Mouse (Mus musculus) kidney, adult 8-10 months (tissue): ENCODE results near the gene Tmem132d.

Experiments used
- DNase-seq, 2 experiments: peaks; one replicate each; pipeline ENCODE4 v3.0.0; 2022

The Tmem132d gene

DNA sequence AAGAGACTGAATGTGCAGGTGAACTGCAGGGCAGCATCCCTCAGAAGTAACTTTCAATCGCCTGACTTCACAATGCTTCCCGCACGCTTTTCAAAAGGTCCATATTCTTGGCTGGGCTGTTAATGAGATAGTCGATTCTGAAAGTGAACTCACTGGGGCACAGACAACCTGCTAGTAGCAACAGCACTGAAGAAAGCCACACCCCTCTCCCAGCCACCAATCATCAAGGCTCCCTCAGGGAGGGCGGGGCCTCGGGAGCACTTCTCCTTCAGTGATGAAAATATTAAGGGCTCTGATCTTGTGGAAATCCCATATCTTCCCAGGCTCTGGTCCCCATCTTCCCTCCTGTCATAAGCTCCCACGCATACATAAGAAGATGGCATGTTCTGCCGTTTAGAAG lies 27.8 kb downstream of the Tmem132d start:
- no peak for DNase-seq

DNA sequence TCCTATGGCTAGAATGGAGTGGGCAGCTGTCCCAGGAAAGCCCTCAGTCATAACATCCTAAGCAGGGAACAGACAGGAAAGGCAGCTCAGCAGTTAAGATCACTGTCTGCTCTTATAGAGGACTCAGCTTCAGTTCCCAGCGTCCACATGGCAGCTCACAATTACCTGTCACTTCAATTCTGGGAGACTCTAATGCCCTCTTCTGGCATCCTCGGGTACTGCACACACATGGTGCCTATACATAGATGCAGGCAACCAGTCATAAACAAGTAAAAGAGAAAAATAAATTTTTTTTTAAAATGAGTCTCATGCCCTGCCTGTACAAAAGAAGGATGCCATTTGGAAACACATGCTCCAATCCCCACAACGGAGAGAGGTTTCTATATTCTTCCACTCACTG lies 28.7 kb downstream of the Tmem132d start:
- no peak for DNase-seq

DNA sequence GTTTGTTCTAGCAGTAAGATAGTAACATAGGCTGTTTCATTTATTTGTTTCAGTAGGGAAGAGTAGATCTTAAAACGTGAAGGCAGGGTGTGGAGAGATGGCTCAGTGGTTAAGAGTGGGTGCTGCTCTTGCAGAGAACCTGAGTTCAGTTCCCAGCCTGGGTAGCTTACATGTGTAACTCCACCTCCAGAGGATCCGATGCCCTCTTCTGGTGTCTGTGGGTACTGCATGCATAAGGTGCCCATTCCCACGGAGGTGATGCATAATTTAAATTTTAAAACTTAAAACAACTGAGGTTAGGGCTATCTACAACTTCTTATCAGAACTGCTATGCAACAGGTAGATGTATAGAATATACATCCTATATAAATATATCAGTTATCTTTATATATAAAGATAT lies 40.5 kb downstream of the Tmem132d start:
- peak in 1 of 2 experiments; percentile 6 for DNase-seq

- DNase-seq, result no peak
Measured at GRCm38 (mm10) chr5:128389665-128390064, 43.2 kb downstream of the Tmem132d start.

GRCm38 (mm10) chr5:128388358-128389141 lies 44.3 kb downstream of the Tmem132d start:
- no peak for DNase-seq

DNA sequence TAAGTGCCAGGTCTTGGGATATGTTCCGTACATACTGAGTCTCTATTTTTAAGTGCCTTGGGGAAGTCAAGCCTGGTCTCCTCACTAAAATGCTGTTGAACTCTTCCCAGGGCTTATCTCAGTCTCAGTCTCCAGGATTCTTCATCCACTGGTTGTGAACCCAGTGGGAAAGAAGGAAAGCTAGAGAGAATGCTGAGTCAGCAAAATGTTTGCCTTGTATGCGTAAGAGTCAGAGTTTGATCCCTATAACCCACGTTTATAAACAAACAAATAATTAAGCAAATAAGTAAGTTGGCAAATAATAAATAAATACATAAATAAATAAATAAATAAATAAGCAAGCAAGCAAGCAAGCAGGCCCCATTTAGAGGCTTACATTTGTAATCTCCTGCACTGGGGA lies 63.1 kb downstream of the Tmem132d start:
- DNase-seq, result no peak

DNA sequence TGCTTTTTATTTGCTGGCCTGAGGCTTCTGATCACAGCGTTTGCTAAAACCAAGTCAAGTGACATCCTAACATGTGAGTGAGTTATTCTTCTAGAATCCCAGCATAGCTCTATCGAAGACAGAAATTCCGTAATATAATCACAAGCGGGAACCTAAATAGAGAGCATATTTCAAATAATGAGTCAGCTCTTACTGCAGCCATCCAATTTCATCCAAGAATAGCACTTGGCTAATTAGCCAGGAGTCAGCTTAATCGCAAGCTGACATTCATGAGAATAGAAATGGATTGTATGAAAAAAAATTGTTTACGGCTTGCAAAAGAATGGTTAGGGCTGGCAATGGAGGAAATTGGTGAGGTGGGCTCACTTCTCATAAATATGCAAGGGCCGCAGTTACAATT lies 63.8 kb downstream of the Tmem132d start:
- no peak for DNase-seq

- DNase-seq, result no peak
Measured at GRCm38 (mm10) chr5:128365261-128365985, 67.5 kb downstream of the Tmem132d start.

GRCm38 (mm10) chr5:128360946-128361675 lies 71.8 kb downstream of the Tmem132d start:
- DNase-seq, result no peak

DNA sequence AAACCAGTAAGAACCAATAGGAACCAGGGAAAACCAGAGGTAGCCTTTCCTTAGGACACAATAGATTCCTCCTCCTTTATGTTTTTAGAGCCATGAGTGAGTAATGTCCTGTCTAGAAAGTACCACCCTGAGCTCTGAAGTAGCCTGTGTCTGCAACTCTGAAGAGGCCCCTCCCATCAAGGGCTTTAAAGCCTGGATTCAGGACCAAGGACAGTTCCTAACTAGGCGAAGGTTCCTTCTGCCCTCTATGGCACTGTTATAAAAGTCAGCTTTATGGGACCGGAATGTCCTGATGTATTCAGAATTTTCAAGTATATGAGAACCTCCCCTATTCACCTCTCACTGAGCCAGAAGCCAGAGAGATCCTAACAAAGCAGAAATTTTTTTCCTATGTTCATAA lies 84.0 kb downstream of the Tmem132d start:
- DNase-seq, result no peak

GRCm38 (mm10) chr5:128336841-128337240 lies 96.0 kb downstream of the Tmem132d start:
- no peak for DNase-seq

DNA sequence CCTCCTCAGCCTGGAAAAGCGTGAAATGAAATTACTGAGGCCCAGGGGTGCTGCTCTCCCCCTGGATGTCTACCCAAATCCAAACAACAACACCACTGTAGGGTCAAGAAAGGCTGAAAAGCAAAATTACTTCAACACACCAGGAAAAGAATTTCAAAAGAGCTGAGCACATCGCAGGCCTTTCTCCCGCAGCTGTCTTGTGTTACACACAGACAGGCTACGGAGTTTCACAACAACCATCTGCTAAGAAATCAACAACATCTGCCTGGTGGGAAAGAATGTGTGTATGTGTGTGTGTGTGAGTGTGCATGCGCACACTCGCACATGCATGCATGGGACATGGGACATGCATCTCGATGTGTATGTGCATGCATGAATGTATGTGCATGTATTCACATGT lies 100.1 kb downstream of the Tmem132d start:
- no peak for DNase-seq

GRCm38 (mm10) chr5:128330351-128330750 lies 102.5 kb downstream of the Tmem132d start:
- DNase-seq, result no peak

DNA sequence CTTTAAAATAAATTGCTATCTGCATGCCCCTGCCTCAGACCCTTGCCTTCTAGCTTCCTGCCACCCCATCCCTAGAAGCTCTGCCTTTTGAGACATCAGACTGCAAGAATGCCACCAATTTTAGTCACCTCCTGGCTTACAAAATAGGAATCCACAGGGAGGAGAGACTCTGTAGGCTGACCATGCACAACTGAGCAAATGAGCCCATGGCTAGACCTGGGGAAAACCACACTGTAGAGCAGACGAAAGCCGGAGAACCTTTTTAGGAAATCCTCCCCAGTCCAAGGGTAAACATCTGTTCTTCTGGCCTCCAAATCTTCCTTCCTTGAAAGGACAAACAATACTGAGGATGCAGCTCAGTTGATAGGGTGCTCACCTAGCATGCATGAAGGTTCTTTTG lies 130.5 kb downstream of the Tmem132d start:
- no peak for DNase-seq

- no peak for DNase-seq
Measured at GRCm38 (mm10) chr5:128291191-128291590, 141.7 kb downstream of the Tmem132d start.

GRCm38 (mm10) chr5:128273255-128273654 lies 159.6 kb downstream of the Tmem132d start:
- no peak for DNase-seq

DNA sequence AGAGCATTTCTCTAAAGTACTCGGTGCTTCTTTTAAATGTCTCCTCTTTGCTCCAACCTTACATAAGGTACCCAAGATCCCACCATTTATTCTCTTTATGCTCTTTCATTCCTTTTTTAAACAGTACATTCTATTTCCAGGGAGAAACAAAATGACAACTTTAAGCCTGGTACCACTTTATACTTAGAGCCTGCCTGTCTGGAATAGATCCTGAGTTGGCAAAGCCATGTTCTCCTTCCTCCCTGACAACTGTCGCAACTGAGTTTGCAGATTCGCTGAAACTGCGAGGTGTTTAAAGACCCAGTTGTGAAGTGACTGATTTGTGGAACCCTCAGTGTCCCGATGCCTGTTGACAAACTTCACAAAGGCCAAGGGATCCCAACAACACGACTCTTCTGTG lies 165.5 kb downstream of the Tmem132d start:
- DNase-seq, result no peak

GRCm38 (mm10) chr5:128244219-128244618 lies 188.7 kb downstream of the Tmem132d start:
- DNase-seq, result no peak

GRCm38 (mm10) chr5:128236638-128237335 lies 196.1 kb downstream of the Tmem132d start:
- DNase-seq, result no peak

DNA sequence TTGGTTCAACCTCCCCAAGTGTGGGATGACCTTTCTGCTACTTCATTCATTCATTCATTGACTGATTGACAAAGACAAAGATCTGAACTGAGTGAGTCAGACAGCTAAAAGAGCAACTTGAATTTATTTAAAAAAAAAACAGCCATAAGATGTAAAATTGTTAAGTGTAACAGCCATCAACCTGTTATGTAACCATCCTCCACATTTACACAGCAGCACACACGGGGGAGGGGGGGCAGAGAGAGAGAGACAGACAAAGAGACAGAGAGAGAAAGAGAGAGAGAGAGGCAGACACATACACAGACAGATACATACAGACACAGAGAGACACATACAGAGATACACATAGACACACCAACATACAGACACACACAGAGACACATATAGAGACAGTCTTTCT lies 197.3 kb downstream of the Tmem132d start:
- no peak for DNase-seq

- DNase-seq, result no peak
Measured at GRCm38 (mm10) chr5:128233101-128233500, 199.8 kb downstream of the Tmem132d start.

DNA sequence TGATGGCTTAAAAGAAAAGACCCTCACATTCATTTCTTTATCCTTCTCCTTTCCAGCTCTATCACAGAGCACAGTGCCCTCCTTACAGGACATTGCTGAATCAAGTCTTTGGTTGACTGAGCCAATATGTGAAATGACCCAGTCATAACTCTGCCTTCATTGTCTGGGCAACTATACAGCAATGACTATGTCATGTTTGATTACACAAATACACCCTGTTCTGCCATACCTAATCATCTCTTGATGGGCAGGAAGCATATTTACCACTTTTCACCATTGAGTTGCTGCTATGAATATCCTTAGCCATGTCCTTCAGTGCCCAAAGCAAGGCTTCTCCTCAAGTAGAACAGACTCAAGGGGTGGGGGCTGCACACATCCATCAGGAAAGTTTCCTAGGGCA lies 214.6 kb downstream of the Tmem132d start:
- no peak for DNase-seq

GRCm38 (mm10) chr5:128211125-128211524 lies 221.8 kb downstream of the Tmem132d start:
- no peak for DNase-seq
